Mouse (Mus musculus): ENCODE results near the gene Fbxo41.

DNA sequence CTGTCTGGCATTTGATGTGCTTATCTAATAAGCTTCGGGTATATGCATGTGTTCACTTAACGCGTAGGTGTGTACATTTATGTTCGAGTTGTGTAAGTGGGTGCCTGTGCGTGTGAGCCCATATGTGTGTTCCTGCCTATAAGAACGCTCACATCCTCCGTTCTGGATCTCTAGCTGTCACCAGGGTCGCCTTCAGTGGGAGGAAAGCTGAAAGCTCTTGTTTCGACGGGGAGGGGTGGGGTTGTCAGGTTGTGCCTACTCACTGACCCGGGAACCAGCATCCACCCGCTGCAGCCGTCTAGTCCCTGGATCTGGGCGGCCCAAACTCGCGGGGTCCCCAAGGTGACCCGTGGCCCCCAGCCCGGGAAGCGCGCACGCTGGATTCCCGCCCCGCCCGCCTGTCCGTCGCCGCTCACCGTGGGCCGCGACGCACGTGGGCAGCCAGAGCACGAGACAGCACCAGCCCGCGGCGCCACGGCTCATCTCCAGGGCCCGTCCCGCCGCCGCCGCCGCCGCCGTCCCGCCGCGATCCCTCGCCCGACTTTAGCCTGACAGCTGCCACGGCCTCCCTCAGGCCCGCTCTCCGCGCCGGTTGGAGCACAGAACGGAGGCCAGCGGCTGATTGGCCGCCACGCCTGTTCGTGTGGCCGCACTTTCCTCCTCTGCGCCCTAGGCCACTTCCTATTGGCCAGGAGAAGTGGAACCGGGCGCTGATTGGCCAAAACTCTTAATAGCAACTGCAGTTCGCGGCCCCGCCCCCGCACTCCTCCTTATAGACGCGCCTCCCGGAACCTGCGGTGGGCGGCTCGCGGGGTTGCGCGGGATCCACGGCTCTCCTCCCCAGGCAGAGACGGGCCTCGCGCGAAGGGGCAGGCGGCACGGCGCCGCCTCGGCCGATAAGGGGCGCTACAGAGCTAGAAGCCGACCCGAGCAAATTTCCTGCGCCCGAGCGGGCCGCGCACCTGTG, 51.8 kb downstream of the Fbxo41 start, which contains the start of gene Cct7:
- TF ChIP-seq GATA1 (IDR thresholded peaks at IDR 0.05; ENCODE audit: borderline replicate concordance, low read length) (no peak), FLI1 (IDR thresholded peaks at IDR 0.05; ENCODE audit: low read length) (no peak; the same call in 1 of the 2 replicates)

All from megakaryocyte, embryonic 14.5 days (primary cell).